Mouse (Mus musculus) liver, embryonic 12.5 days (tissue): ENCODE results near the gene Fnbp4. TPM values are rescaled to one million over a fixed set of nuclear protein-coding genes. Genes with fewer than 3 reads are reported as not detected.

Source experiments
- ATAC-seq: fragments of 200-750 bp; cut with Nextera tagmentation; 2 replicates; pipeline ENCODE4 v1.8.0; 2017; ENCODE audit warnings: moderate number of reproducible peaks, mild to moderate bottlenecking, moderate library complexity
- H3K27ac ChIP-seq: fragments of 300-500 bp; sonication (generic); 2 replicates; pipeline ENCODE4 v1.5.1; 2016; ENCODE audit warnings: mild to moderate bottlenecking
- H3K27me3 ChIP-seq: fragments of 300-500 bp; sonication (generic); replicated peaks from 2 replicates; pipeline ENCODE4 v1.6.1; 2016; ENCODE audit warnings: mild to moderate bottlenecking, moderate library complexity
- H3K36me3 ChIP-seq: fragments of 300-500 bp; sonication (generic); 2 replicates; pipeline ENCODE4 v1.6.1; 2016; ENCODE audit warnings: mild to moderate bottlenecking, moderate library complexity
- H3K4me1 ChIP-seq: fragments of 300-500 bp; sonication (generic); 2 replicates; pipeline ENCODE4 v1.6.1; 2016
- H3K4me2 ChIP-seq: fragments of 300-500 bp; sonication (generic); 2 replicates; pipeline ENCODE4 v1.6.1; 2016; ENCODE audit warnings: mild to moderate bottlenecking, moderate library complexity
- H3K4me3 ChIP-seq: fragments of 300-500 bp; sonication (generic); 2 replicates; pipeline ENCODE4 v1.5.1; 2016; ENCODE audit warnings: mild to moderate bottlenecking, moderate library complexity
- H3K9ac ChIP-seq: fragments of 300-500 bp; sonication (generic); 2 replicates; pipeline ENCODE4 v1.6.1; 2016; ENCODE audit warnings: mild to moderate bottlenecking, moderate library complexity
- H3K9me3 ChIP-seq: fragments of 300-500 bp; sonication (generic); replicated peaks from 2 replicates; pipeline ENCODE4 v1.6.1; 2016; ENCODE audit warnings: mild to moderate bottlenecking, moderate library complexity
- WGBS: fragments of 180-500 bp; shearing (Covaris S2); methylation state at CpG from one replicate; pipeline ENCODE4 v1.1.7; 2016; ENCODE audit not compliant: insufficient replicate concordance; 5-methylcytosine and 5-hydroxymethylcytosine counted together
- polyA plus RNA-seq: library from polyadenylated mRNA; unstranded; fragments of >200 nt; fragmentation: Nextera tagmentation; extraction: Ambion mirVana; gene quantifications from 2 replicates; pipeline ENCODE4 v1.2.1, GENCODE M21; 2016

The Fnbp4 gene
- polyA plus RNA-seq, result 62.9 and 67.1 TPM in 2 replicates

DNA sequence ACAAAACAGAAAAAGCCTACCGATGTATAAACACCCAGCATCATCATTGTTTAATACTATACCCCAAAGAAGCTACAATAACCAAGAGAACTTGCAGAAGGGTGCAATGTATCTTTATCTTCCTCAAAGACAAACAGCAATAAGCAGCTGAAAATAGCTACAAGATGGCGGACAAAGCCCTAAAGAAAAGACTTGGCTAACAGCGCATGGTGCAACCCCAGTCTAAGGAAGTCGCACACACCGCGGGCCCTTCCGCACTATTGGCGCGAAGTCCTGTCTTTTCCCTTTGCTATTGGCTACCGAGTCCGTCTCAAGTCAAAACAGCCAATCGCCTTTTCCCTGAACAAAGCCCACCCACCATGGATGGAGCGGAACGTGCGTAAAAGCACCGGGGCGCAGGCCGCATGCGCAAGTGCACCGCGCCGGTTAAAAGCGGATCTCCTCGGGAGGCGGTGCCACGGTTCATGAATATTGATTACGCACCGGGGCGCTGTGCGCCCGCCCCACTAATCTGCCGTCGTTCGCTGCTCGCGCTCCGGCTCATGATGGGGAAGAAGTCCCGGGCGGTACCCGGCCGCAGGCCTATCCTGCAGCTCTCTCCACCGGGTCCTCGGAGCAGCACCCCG is at the start of gene Fnbp4:
Gene Fnbp4 (plus strand): TSS at position 318 of the 626 bp plus-strand sequence.
- peak within 1 kb of the TSS; percentile 82 for H3K4me2 ChIP-seq
- no peaks in the 10 kb centered on the region for H3K9me3 ChIP-seq
- ATAC-seq, result peak; percentile 98
- under 1% methylated on average over 44 of the region's 44 CpGs for WGBS
- H3K27ac ChIP-seq, result peak within 1 kb of the TSS; percentile 96
- H3K4me1 ChIP-seq, result peaks cover 42% of the 10 kb centered on the region
- H3K4me3 ChIP-seq, result peak within 1 kb of the TSS; percentile 93
- H3K9ac ChIP-seq, result peak within 1 kb of the TSS; percentile 87
- peaks cover 31% of the 10 kb centered on the region for H3K36me3 ChIP-seq
- H3K27me3 ChIP-seq, result no peaks in the 10 kb centered on the region

GRCm38 (mm10) chr2:90700943-90701342 is 44.2 kb upstream of the Fnbp4 start:
- Histone ChIP-seq H3K27me3 (no peaks in the 10 kb centered on the region), H3K9me3 (no peaks in the 10 kb centered on the region), H3K27ac (no peak overlapping the region), H3K36me3 (peaks cover 99% of the 10 kb centered on the region), H3K4me1 (no peaks in the 10 kb centered on the region), H3K9ac (no peak overlapping the region), H3K4me2 (no peak overlapping the region), H3K4me3 (no peak overlapping the region)
- ATAC-seq, result no peak
- 88% methylated on average over 4 of the region's 4 CpGs for WGBS

GRCm38 (mm10) chr2:90708548-90708947 is 36.6 kb upstream of the Fnbp4 start:
- no peak for ATAC-seq
- Histone ChIP-seq H3K4me3 (no peak overlapping the region), H3K36me3 (peaks cover 99% of the 10 kb centered on the region), H3K9ac (no peak overlapping the region), H3K4me1 (peaks cover 4% of the 10 kb centered on the region; the same call in 1 of the 2 replicates), H3K4me2 (no peak overlapping the region), H3K27me3 (no peaks in the 10 kb centered on the region), H3K9me3 (no peaks in the 10 kb centered on the region), H3K27ac (no peak overlapping the region)
- WGBS, result 85% methylated on average over 1 of the region's 1 CpGs

GRCm38 (mm10) chr2:90715555-90716092 is 29.5 kb upstream of the Fnbp4 start:
- H3K9ac ChIP-seq, result peak overlapping the region; percentile 52
- no peaks in the 10 kb centered on the region for H3K27me3 ChIP-seq
- no peaks in the 10 kb centered on the region for H3K9me3 ChIP-seq
- ATAC-seq, result peak; percentile 96
- H3K27ac ChIP-seq, result peak overlapping the region; percentile 94
- H3K36me3 ChIP-seq, result peaks cover 93% of the 10 kb centered on the region
- peaks cover 25% of the 10 kb centered on the region for H3K4me1 ChIP-seq
- WGBS, result 32% methylated on average over 7 of the region's 7 CpGs
- peak overlapping the region; percentile 60 for H3K4me2 ChIP-seq
- H3K4me3 ChIP-seq, result no peak overlapping the region

GRCm38 (mm10) chr2:90717366-90717765 is 27.8 kb upstream of the Fnbp4 start:
- ATAC-seq, result no peak
- Histone ChIP-seq H3K9ac (no peak overlapping the region), H3K4me3 (no peak overlapping the region), H3K9me3 (no peaks in the 10 kb centered on the region), H3K4me2 (no peak overlapping the region), H3K27me3 (no peaks in the 10 kb centered on the region), H3K4me1 (peaks cover 25% of the 10 kb centered on the region), H3K27ac (no peak overlapping the region; the same call in 1 of the 2 replicates), H3K36me3 (peaks cover 93% of the 10 kb centered on the region)
- WGBS, result 90% methylated on average over 4 of the region's 4 CpGs

DNA sequence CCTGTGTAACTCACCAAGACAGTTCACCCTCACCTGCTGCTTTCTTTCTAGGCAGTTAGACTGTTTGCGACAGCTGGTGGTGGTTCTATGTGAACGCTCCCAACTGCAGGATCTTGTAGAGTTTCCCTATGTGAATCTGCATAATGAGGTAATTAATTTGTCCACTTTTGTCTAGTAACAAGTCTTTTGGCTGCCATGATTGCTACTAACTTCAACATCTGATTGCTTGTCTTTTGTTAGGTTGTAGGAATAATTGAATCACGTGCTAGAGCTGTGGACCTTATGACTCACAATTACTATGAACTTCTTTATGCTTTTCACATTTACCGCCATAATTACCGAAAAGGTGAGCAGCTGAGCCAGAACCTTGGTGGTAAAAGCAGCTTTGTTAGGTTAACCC is 27.2 kb upstream of the Fnbp4 start:
- ATAC-seq, result no peak
- Histone ChIP-seq H3K27ac (no peak overlapping the region), H3K4me3 (no peak overlapping the region), H3K27me3 (no peaks in the 10 kb centered on the region), H3K4me1 (peaks cover 25% of the 10 kb centered on the region), H3K9me3 (no peaks in the 10 kb centered on the region), H3K36me3 (peaks cover 93% of the 10 kb centered on the region), H3K9ac (no peak overlapping the region), H3K4me2 (no peak overlapping the region)
- WGBS, result 93% methylated on average over 5 of the region's 5 CpGs

- Histone ChIP-seq H3K27ac (no peak overlapping the region), H3K4me3 (no peak overlapping the region), H3K9me3 (no peaks in the 10 kb centered on the region), H3K4me2 (no peak overlapping the region), H3K4me1 (peaks cover 7% of the 10 kb centered on the region; the same call in 1 of the 2 replicates), H3K9ac (no peak overlapping the region), H3K36me3 (peaks cover 99% of the 10 kb centered on the region), H3K27me3 (no peaks in the 10 kb centered on the region)
- peak; percentile 57; the same call in 1 of the 2 replicates for ATAC-seq
- WGBS, result 70% methylated on average over 3 of the region's 3 CpGs
These were observed 18.4 kb upstream of the Fnbp4 start for GRCm38 (mm10) chr2:90726818-90727217.

- H3K9ac ChIP-seq, result no peak overlapping the region
- no peaks in the 10 kb centered on the region for H3K9me3 ChIP-seq
- no peak for ATAC-seq
- no peaks in the 10 kb centered on the region for H3K4me1 ChIP-seq
- peaks cover 79% of the 10 kb centered on the region for H3K36me3 ChIP-seq
- H3K27me3 ChIP-seq, result no peaks in the 10 kb centered on the region
- no peak overlapping the region for H3K27ac ChIP-seq
- no peak overlapping the region for H3K4me2 ChIP-seq
- no peak overlapping the region for H3K4me3 ChIP-seq
- 88% methylated on average over 11 of the region's 11 CpGs for WGBS
These were observed 9.8 kb upstream of the Fnbp4 start for GRCm38 (mm10) chr2:90735326-90735725.

- Histone ChIP-seq H3K27ac (no peak overlapping the region), H3K4me2 (no peak overlapping the region), H3K36me3 (peaks cover 44% of the 10 kb centered on the region), H3K4me3 (no peak overlapping the region), H3K9me3 (no peaks in the 10 kb centered on the region), H3K27me3 (no peaks in the 10 kb centered on the region), H3K4me1 (no peaks in the 10 kb centered on the region), H3K9ac (no peak overlapping the region)
- WGBS, result 84% methylated on average over 3 of the region's 3 CpGs
- ATAC-seq, result no peak
These were observed 6.4 kb upstream of the Fnbp4 start for GRCm38 (mm10) chr2:90738801-90739200.

DNA sequence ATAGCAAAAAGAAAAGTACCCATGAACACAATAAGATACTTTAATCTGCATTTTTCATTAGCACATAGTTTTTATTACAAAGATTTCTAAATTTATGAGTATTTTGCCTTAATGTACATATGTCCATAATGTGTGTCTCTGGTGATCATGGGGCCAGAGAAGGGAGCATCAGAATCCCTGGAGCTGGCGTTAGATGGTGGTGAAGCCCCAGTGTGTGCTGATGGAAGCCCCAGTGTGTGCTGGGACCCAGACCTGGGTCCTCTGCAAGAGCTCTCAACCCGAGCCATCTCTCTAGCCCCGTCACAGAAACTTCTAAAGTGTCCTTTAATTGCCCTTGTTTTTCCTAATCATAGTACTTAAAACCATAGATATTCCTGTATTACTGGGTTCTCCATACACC is 5.8 kb upstream of the Fnbp4 start:
- H3K27me3 ChIP-seq, result no peaks in the 10 kb centered on the region
- no peak for ATAC-seq
- WGBS, result 86% methylated on average over 3 of the region's 3 CpGs

GRCm38 (mm10) chr2:90739921-90740320 is 5.2 kb upstream of the Fnbp4 start:
- Histone ChIP-seq H3K9me3 (no peaks in the 10 kb centered on the region), H3K27me3 (no peaks in the 10 kb centered on the region), H3K4me1 (peaks cover 9% of the 10 kb centered on the region), H3K9ac (no peak overlapping the region), H3K27ac (no peak overlapping the region), H3K4me2 (no peak overlapping the region), H3K4me3 (no peak overlapping the region), H3K36me3 (peaks cover 33% of the 10 kb centered on the region)
- 77% methylated on average over 5 of the region's 5 CpGs for WGBS
- no peak for ATAC-seq

More for the DNA sequence above, 5.8 kb upstream of the Fnbp4 start:
- no peak overlapping the region for H3K4me2 ChIP-seq
- H3K9me3 ChIP-seq, result no peaks in the 10 kb centered on the region
- peaks cover 4% of the 10 kb centered on the region for H3K4me1 ChIP-seq
- no peak overlapping the region for H3K9ac ChIP-seq
- no peak overlapping the region for H3K27ac ChIP-seq
- H3K4me3 ChIP-seq, result no peak overlapping the region
- peaks cover 39% of the 10 kb centered on the region for H3K36me3 ChIP-seq

GRCm38 (mm10) chr2:90744285-90745052 is 701 bp upstream of the Fnbp4 start:
- peak overlapping the region; percentile 88 for H3K27ac ChIP-seq
- WGBS, result 46% methylated on average over 12 of the region's 12 CpGs
- peak overlapping the region; percentile 82 for H3K4me2 ChIP-seq
- no peaks in the 10 kb centered on the region for H3K9me3 ChIP-seq
- peak overlapping the region; percentile 71 for H3K9ac ChIP-seq
- peaks cover 24% of the 10 kb centered on the region for H3K36me3 ChIP-seq
- H3K4me1 ChIP-seq, result peaks cover 35% of the 10 kb centered on the region
- H3K4me3 ChIP-seq, result peak overlapping the region; percentile 93
- no peaks in the 10 kb centered on the region for H3K27me3 ChIP-seq
- ATAC-seq, result no peak
